Mouse (Mus musculus): ENCODE results near the gene March5.
"Not testable (repeated sequence)": the region's sequence is repeated elsewhere in the genome, so short reads cannot be mapped to it uniquely, and the experiment has no call there.

Gene March5

DNA sequence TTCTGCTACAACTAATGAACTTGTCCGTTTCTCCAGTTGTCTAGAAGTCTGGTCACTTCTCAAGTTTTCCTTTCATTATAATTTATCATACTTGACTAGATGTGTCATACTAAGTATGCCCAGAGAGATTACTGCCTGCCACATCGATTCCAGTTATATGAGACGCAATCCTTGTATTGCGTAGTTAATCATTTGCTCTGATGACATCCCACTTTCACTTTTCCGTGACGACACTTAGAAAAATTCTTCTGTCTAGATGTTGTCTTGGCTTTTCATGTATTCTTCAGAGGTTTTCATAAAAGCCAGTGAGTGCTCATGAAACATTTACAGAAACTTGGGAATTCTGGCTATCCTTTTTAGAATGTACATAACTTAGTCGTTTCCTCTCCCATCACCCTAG lies 1.6 kb downstream of the March5 start:
- no peak for DNase-seq (ENCODE audit: low spot score)

- DNase-seq (ENCODE audit: low spot score) = peak; percentile 9
Measured at GRCm38 (mm10) chr19:37209467-37210128, 2.3 kb downstream of the March5 start.

DNA sequence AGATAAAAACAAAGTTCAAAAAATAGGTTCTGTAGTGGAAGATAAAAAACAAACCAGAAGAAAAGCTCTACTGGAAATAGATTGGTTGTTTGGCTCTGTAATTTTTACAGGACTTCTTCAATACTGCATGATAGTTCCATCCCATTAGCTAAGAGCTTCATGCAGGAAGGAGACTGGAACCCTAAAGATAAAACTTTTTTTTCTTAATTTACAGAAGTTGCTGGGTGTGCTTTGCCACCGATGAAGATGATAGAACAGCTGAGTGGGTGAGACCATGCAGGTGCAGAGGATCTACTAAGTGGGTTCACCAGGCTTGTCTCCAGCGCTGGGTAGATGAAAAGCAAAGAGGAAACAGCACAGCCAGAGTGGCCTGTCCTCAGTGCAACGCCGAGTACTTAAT lies 3.1 kb downstream of the March5 start:
- DNase-seq (ENCODE audit: low spot score) = no peak

- DNase-seq (ENCODE audit: low spot score) = no peak
Measured at GRCm38 (mm10) chr19:37211416-37211815, 4.1 kb downstream of the March5 start.

DNA sequence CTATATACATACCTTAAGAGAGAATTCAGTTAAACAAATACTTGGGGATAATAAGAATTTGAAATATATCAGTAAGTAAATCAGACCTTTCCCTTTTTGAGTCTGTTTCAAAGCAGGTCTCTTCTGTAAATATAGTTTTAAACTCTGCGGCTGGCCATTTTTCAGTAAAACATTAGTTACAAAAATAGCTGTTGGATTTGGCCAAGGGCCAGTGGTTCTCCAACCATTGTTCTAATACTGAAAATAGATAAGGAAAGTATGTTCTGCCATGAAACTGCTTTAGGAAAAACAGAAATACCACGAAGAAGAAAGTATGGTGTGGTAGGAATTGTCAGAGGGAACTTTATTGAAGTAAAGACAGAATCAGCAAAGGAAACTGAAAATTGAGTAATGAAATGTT lies 7.4 kb downstream of the March5 start:
- DNase-seq (ENCODE audit: low spot score) = no peak

- no peak for DNase-seq (ENCODE audit: low spot score)
Measured at GRCm38 (mm10) chr19:37225197-37225862, 18.0 kb downstream of the March5 start.

DNA sequence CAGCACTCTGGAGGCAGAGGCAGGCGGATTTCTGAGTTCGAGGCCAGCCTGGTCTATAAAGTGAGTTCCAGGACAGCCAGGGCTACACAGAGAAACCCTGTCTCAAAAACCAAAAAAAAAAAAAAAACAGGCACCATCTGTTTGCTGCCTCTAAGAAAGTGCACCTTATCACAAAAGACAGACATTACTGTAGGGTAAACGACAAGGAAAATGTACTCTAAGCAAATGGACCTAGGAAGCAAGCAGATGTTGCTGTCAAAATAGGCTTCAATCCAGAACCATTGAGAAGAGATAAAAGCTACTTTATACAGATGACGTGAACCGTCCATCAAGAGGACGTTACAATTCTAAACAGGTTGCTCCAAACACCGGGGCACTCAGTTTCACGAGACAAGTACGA lies 25.3 kb downstream of the March5 start:
- not testable (repeated sequence) for DNase-seq (ENCODE audit: low spot score)

GRCm38 (mm10) chr19:37233561-37234539 lies 26.5 kb downstream of the March5 start:
- no peak for DNase-seq (ENCODE audit: low spot score)

DNA sequence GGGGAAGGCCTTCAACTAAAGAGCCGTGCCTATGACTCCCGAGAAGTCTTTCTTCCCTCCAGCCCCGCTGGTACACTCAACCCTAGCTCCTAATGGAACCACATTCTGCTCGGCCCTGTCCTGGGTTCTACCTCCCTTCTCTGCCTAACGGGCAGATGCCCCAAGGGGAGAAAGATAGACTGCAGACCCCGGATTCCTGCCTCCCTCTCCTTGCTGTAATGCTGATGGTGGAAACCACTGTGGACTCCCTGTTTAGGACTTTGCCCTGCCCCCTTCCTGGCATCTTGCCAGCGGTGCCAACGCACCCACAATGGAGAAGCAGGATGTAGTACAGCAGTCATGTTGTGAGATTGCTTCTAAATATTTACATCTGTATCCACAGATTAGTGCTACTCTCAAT lies 28.5 kb downstream of the March5 start:
- no peak for DNase-seq (ENCODE audit: low spot score)

- no peak for DNase-seq (ENCODE audit: low spot score)
Measured at GRCm38 (mm10) chr19:37237306-37237705, 30.0 kb downstream of the March5 start.

- DNase-seq (ENCODE audit: low spot score) = no peak
Measured at GRCm38 (mm10) chr19:37237712-37238437, 30.5 kb downstream of the March5 start.

GRCm38 (mm10) chr19:37238651-37239050 lies 31.3 kb downstream of the March5 start:
- DNase-seq (ENCODE audit: low spot score) = no peak

DNA sequence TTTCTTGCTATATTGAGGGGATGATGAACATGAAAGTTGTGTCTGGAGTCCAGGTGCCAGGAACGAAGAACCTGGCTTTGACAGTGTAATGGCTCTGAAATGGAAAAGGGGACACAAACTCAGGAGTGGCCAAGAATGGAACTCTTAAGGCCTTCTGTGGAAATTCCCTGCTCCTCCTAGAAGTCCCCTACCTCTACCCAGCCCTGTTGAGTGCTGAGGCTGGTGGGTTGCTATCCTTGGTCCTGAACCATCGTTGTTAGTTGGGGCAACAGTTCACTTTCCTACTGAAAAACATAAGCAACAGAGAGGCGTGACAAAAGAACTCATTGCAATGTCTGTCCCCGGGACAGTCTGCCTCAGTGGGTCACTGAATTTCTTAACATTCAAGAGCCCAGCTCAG lies 31.8 kb downstream of the March5 start:
- DNase-seq (ENCODE audit: low spot score) = no peak

GRCm38 (mm10) chr19:37241201-37241600 lies 33.9 kb downstream of the March5 start:
- DNase-seq (ENCODE audit: low spot score) = no peak

DNA sequence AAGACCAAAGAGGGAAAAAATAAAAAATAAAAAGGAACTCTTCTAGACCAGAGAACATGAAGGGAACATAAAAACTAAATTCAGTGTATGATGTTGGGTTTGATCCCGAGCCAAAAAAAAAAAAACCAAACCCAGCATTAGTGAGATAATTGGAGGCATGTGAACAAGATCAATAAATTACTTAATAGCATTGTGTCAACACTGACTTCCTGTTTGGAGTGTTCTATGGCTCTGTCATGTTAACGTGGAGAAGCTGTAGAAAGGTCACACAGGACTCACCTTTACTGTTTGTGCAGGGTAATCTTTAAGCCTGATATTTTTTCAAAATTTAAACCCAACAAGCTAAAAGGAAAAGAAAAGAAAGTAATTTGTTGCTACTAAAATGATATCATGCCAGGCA lies 35.4 kb downstream of the March5 start:
- DNase-seq (ENCODE audit: low spot score) = no peak

GRCm38 (mm10) chr19:37246859-37247258 lies 39.5 kb downstream of the March5 start:
- DNase-seq (ENCODE audit: low spot score) = no peak

GRCm38 (mm10) chr19:37248199-37248598 lies 40.9 kb downstream of the March5 start:
- DNase-seq (ENCODE audit: low spot score) = no peak

DNA sequence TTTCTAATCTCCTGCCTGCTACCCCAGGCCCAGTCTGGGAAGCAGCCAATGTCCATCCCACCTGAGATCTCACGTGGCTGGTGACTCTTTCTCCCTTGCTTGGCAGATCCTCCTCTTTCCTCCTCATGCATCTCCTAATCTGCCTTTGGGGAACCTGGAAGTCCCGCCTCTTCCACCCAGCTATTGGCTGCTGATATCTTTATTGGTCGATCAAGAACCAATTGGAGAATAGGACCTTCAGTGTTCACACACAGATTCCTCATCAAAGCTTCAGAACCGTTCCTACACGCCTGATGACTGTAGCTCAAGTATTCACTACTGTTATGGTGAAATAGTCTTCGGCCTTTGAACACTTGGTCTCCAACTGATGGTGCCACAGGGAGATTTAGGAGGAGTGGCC lies 44.8 kb downstream of the March5 start:
- no peak for DNase-seq (ENCODE audit: low spot score)

- DNase-seq (ENCODE audit: low spot score) = no peak
Measured at GRCm38 (mm10) chr19:37255321-37255720, 48.0 kb downstream of the March5 start.

DNA sequence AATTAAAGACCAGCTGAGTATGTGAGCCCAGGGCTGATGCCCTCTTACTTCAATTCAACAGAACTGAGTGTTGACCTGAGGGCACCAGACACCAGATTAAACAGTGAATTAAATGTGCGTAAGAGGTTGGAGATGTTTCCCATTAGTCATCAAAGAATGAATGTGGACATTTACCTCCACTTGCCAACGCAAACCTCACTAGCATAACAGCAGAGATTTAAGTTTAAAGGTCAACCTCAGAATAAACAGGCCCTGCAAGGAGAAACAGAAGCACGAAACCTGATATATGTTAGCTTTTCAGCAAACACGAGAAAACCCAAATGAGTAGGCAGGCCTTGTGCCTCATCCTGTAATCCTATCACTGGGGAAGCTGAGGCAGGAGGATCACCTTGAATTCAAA lies 55.0 kb downstream of the March5 start:
- DNase-seq (ENCODE audit: low spot score) = no peak

GRCm38 (mm10) chr19:37263566-37263942 lies 56.2 kb downstream of the March5 start:
- DNase-seq (ENCODE audit: low spot score) = no peak
